Mouse (Mus musculus) cerebral cortex, adult 2 months (tissue): Measurements from ENCODE around the gene Tle3.

Experiments
- WGBS: fragments of 180-500 bp; shearing (Covaris S2); methylation state at CpG from one replicate; pipeline ENCODE4 v1.1.7; 2018; 5-methylcytosine and 5-hydroxymethylcytosine counted together

Tle3 gene

DNA sequence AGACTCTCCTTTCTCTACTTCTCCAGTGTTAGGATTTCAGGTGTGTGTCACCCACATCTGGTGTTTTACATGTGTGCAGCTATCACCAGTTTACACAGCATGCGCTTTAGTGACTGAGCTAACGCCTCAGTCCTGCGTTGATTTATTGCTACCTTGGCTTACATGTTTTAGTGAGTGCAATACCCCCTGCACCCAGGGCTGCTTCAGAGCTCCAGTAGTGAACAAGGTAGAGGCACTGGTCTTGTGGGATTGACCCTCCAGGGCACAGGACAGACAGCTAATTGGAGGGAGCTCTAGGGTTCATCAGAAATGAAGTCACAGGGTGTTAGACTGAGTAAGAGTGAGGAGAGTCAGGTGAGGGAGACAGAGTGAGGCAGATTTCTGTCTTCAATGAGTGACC is 12.4 kb upstream of the Tle3 start:
- WGBS = 98% methylated on average over 3 of the region's 3 CpGs

DNA sequence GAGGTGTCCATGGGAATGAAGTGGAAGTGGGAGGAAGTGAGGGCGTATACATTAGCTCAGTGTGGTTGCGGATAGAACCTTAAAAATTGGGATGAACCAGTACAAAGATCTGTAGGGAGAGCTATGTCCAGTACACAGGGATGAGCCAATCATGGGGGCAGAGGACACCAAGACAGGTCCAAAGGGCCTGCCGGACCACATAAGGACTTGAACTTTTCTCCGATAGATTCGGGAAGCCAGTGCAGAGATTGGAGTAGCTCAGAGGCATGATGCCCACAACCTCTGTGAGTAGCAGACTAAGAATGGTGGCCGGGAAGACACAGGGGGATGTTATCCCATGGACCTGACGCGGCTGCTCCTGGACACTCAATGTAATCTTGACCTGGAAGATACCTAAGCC is 12.0 kb upstream of the Tle3 start:
- WGBS = 99% methylated on average over 8 of the region's 8 CpGs

DNA sequence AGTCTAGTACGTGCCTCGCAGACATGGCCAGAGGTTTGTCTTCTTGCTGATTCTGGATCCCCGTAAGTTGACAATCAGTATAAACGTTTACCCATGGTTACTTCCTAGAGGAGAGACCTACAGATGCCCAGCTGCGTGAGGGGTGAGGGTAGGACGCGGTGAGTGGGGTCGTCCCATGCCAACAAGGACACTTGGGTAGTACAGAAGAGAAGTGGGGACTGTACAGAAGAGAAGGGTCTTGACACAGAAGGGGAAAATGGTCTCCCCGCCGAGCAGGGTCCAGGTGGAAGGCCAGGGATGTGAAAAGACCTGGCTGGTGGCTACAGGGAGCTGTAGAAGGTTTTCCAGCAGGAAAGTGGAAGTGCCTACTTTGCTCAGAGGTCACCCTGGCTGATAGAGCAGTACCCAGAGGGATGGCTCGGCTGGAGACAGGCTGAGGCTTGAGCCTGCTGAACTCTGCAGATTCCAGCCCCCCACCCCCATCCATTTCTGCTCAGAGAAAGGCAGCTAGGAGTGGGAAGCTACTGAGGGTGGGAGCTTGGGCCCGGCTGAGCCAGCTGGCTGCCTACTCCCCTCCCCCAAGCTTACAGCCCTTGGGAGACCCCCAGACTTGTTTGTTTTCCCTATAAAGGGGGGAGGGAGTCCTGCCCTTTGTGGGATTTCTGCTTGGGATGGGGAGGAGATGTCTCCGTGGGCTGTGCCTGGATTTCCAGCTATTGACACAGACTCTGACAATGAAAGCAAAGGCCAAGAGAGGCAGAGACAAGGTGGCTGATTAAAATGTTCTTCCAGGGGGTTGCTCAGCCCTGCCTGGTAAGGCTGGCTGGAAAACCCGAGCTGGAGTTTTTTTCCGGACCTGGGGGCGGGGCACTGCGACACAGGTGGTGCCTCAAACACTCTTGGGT is 11.2 kb upstream of the Tle3 start:
- WGBS = 69% methylated on average over 17 of the region's 17 CpGs

DNA sequence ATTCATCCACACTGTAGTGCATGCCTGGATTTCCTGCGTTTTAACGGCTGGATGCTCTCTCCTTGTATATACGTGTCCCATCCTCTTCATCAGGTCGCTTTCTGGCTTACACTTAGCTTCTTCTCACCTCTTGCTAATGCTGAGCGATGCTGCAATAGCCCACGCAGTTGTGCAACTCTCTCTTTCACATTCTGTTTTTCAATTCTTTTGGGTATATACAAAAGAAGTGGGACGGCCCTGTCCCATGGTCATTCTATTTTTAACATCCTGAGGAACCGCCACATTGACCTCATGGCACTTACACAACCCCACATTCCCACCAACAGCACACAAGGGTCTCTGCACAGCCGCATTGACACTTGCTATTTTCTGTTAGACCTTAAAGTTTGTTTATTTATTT is 9.0 kb upstream of the Tle3 start:
- 66% methylated on average over 9 of the region's 9 CpGs for WGBS

DNA sequence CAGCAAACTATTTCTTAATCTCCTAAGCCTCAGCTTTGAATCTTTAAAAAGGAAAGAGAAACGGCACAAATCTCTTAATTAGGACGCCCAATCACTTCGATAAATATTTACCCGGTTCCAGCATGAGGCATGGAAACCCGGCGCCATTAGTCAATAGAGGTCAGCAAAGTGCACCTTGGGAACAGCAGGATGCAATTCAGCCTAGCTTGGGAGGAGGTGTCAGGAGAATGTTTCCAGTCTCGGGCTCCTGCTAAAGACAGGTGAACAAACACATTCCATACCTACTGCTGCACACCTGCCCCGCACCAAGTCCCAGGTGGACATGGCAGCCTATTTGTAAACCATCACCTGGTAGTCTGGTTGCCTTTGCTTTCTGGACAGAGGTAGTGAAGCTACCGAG is 6.1 kb upstream of the Tle3 start:
- 55% methylated on average over 9 of the region's 9 CpGs for WGBS

DNA sequence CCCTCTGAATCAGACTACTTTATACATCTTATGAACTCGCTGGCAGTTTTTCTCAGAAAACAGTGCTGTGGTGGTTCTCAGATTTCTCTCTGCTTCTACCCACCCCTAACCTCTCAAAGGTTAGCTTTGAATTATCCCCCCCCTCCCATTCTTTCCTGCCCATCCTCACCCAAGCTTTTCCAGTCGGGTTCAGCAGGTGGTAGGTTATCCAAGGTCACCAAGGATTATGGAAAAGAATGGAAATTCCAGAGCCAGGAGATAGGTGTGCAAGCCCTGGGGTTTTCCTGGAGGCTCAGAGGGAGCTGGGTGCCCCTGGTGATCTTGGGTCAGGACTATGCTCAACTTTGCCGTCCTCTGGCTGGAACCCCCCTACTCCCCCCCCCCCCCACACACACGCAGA is 5.0 kb upstream of the Tle3 start:
- 68% methylated on average over 4 of the region's 4 CpGs for WGBS

DNA sequence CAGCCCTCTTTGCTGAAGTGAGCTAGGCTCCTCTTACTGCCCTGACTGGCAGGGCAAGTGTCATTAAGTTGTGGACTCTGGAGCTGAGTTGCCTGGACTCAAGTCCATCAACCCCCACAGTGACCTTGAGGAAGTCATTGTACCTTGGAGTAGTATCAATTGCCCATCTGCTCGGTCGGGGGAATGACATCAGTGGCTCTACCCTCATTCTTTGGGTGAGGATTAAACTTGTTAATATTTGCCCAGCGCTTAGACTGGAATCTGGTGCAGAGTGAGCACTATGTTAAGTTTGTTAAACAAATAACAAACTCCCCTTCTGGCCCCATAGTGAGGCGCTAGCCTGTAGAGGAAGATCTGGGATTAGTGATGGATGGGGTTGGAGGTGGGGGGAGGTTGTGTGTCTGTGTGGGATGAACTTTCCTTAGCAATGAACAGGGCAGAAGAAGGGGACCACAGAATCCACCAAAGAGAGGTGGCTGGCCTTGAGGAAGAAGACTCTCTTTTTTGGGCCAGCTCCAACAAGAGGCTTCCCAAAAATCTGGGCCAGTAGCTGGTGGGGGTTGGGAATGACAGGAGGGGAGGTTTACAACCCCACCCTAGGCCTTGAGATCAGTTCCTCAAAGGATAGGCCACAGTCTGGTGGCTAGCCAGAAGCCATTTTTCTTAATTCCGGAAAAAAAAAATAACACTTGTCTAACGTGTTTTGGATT is 4.2 kb upstream of the Tle3 start:
- 65% methylated on average over 6 of the region's 6 CpGs for WGBS

DNA sequence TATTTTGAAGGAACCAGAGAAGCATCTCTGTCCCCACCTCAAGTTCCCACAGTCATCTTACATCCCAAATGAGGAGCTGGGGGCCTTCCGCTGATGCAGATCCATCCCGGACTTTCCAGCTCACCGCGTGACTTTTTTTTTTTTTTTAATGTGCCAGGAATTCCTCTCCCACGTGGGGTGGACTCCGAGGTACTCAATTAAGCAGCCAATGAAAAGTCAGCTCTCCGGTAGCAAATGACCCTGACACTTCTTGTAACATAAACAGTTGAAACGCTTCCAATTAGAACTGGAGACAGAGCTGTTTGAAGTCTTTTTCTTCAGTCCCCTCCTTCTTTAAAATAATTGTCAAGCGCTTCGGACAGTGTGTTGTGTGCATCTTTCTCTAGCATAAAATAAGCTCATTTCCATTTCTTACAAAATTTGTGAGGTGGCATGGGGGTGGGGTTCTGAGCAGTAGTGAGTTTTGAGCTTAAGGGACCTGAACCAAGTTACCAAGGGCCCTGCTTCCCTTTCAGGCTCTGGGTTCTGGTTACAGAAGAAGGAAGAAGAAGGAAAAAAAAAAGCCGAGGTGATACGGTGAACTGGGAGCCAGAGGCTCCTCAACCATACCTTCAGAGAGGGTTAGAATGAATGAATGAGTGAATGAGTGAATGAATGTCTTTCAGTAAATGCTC is 3.5 kb upstream of the Tle3 start:
- WGBS = 16% methylated on average over 12 of the region's 12 CpGs

DNA sequence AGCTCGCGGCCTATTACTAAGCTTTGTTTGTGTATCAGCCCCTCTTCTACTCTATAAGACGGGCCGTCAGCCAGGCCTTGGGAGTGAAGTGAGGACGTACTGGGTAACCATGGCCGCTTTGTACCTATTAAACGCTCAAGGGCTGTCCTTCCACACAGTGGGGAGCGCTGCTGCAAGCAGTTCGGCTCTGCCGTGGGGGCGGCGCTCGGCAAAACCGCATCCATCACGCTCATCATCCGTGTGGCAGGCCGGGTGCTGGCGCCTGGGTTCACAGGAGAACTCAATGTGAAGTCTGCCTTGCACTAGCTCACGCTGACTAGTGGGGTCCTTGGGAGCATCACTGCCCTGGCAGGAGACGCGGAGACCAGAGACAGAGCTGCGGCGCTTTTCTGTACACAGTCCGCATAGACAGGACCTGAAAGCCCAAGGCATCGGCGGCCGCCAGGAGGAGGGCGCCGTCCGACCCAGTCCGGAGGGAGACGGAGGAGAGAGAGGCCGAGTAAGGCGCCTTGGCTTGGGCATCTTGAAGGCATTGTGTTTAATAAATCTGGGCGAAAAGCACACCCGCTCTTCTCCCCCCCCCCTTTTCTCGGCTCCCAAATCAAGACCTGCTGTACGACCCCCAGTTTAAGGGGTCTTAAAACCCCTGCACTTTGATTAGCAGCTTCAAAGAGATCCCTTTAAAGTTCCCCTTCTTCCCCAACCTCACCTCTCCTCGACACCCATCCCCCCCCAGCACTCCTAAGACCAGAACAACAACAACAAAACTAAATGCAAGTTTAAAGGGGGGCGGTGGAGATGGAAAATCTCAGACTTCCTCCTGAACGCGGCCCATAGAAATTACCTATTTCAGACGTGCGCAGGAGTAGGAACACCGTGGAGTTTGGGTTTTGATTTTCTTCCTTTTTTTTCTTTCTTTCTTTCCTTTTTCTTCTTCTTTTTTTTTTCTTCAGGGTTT is 2.6 kb upstream of the Tle3 start:
- WGBS = 1% methylated on average over 45 of the region's 45 CpGs

DNA sequence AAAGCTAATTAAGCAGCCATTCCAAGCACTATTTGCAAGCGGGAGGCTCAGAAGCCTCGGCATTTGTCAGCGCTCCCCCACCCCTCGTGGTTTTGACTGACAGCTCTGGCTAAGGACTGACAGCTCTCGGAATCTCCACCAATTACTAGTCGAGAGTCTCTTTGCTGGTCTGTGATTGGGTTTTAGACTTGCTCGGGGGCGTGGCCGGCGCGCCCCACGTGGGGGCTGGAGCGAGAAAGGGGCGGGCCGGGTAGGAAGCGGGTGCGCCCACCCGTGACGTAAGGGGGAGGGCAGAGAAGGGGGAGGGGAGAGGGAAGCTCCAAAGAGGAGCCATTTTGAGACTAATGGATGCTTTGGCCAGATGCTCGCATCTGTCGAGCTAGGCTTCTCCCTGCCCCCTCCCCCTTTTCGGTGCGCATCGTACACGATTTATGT is 1.7 kb upstream of the Tle3 start:
- WGBS = under 1% methylated on average over 25 of the region's 25 CpGs

DNA sequence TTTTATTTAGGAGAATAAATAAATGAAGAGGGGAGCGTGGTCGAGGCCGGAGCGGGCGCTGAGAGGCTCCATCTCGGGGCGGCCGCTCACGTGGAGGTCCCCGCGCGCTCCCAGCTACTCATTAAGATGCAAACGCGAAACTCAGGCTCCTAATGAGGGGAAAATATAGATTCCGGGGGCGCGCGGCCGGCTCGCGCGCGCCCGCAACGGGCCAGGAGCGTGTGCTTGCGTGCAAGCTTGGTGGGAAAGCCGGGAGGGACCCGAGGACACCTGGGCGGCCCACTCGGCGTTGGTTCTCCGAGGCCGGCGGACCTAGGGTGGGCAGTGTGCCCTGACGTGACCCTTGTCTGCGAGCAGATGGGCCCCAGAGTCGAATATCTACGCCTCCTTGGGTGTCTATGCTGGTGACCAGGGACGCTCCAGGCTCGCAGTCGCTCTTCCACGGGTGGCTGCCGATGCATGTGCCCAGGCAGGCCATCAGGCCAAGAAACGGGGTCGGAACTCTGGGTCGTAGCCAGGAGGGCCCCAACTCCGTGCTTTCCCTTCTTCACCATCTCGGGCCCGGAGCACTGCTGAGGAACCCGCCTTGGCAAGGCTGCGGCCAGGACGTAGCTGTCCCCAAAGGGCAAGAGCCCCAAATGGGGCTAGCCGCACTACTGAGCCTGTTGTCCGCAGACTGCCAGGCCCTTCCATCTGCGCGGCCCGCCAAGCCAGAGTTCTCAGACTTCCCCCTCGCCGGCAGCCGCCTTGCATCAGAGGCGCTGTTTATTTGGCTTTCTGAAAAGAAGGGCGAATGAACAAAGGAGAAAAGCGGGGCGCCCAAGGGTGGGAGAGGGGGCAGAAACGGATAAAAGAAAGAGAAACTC is 1.0 kb upstream of the Tle3 start:
- WGBS = under 1% methylated on average over 66 of the region's 66 CpGs

DNA sequence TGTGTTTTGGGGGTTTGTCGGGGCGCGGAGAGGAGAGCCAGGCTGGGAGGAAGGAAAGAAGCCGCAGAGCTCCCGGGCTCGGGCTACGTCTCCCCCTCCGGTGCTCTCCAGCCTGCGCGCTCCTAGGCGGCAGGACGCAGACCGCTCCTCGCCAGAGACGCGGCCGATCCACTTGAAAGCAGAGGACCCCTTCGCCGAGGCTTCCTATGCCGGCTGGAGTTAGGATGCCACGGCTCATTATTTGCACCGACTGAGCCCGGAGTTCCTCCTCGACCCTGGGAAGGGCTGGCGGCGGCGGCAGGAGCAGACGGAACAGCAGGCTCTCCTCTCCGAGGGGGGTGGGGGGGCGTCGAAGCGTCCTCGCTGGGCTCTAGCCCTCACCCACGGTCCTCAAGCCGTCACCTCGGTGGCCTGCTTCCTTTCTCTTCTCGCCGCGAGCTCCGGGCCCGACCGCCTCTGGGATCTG is 377 bp downstream of the Tle3 start:
- under 1% methylated on average over 42 of the region's 42 CpGs for WGBS

DNA sequence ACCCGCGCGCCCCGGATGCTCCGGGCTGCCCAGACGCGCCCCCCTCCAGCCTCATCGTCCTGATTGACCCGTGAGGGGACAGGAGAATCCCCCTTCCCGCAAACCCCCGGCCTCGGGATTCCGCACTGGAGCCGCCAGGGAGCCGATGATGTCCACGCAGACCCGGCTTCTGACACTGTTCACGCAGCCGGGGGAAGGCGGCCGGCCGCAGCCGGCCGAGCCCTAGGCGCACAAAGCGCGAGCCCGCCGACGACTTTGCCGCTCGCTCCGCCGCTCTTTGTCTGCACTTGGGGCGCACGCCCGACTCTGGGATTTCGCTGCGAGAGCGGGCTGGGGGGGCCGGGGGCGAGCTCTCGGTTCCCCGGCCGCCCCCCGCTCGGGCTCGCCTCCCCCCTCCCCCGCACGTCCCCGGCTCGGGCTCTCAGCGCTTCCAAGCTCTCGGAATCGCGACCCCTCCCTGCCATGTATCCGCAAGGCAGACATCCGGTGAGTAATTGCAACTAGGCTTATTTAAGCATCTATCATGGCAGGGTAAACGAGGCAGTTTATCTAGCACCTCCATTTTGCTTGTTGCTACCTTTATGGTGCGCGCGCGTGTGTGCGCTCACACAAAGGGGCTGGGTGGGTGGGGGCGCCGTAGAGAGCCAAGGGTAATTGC is 939 bp downstream of the Tle3 start:
- WGBS = 1% methylated on average over 66 of the region's 66 CpGs

DNA sequence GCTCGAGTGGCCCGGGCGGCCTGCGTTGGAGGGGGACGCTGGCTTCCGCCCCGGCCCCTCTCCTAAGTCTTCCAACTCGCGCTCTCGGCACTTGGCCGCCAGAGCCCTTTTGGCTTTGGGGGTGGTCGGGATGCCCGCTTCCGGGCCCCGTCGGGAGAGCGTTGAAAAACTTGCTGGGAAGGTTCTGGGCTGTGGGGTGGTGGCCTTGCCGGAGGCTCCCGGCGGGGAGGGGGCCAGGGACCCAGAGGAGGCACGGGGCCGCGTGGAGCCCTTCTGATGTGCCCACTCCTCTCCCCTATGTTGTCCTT is 1.4 kb downstream of the Tle3 start:
- WGBS = under 1% methylated on average over 23 of the region's 23 CpGs

DNA sequence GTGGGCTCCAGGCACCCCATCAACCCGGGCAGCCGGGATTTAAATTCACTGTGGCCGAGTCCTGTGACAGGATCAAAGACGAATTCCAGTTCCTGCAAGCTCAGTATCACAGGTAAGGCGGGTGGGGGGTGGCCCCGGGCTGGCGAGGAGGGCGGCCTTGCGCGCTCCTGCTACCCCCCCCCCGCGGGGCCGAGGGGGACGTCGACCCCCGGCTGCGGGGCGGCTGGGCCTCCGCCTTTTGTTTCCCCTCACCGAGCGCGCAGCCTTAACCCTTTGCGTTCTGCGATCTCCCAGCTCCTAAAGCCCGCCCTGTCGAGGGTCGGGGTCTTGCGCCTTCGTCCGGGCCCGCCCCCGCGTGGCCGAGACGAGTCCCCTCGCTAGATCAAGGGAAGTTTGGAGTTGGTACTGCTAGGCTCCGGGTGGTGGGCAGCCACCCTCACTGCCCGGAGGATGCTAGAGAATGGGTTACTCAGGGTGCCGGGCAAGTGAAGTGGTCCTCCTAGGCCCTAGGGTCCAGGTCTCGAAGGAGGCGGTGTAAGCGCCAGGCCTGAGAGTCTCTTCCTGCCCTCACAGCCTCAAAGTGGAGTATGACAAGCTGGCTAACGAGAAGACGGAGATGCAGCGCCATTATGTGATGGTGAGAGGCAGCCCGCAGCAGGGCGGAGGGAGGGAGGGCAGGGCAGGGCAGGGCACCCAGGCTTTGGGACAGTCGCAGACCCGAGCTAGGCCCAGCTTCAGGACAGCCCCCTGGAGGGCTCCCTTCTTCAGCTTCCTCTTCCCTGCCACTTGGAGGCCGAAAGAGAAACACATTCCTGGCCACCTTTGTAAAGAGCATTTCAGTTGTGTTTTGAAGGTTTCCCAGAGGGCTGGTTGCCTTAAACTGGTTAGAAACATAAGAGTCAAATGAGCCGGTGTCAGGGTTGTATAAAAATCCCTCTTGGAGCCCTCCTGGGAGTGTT is 2.1 kb downstream of the Tle3 start:
- WGBS = 3% methylated on average over 50 of the region's 51 CpGs

DNA sequence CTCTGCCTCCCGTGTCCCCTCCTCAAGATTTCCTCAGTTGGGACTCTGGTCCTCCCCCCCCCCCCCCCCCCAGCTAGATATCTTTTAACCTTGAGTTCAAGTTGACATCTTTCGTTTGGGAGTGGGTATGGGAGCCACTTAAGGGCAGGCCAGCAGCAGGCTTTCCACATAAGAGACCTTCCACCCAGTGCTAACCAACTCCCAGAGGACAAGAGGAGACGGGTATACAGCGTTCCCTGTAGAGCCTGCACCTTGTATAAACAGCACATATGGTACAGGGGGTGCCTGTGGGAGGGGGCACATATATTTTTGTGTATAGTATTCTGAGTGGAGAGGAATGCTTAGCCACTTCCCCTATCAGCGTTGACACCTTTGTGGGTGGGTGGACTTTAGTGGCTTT is 2.8 kb downstream of the Tle3 start:
- WGBS = 50% methylated on average over 5 of the region's 5 CpGs

DNA sequence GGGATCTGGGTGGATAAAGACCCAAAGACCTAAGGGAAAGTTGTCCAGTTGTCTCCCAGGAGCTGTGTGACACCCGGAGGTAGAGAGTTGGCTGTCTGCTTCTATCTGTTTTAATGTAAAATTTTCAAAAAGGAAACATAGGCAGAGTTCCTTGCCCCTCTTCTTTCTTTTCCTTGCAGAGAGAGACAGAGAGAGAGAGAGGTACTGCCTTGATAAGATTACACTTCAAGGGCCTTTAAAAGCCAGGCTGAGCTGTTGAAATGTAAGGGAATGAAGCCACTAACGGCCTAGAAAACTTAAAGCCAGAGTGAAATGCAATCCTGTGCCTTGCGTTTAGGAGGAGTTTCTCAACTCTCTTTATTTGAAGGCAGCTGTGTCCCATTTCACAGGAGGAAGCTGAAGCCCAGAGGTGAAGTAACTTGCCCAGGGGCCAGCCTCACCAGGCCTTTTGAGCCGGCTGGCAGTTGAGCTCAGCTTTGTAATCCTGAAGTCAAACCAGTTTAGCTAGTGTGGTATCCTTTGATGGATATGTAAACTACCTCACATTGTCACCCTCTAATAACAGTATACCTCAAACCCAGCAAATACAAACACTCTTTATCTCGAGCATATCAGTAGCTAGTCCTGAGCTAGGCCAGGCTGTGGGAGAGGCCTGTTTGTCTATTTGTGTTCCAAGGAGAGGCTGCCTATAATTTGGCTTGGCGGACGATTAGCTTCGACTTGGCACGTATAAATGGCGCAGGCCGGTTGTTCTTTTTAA is 3.8 kb downstream of the Tle3 start:
- WGBS = 57% methylated on average over 11 of the region's 11 CpGs

DNA sequence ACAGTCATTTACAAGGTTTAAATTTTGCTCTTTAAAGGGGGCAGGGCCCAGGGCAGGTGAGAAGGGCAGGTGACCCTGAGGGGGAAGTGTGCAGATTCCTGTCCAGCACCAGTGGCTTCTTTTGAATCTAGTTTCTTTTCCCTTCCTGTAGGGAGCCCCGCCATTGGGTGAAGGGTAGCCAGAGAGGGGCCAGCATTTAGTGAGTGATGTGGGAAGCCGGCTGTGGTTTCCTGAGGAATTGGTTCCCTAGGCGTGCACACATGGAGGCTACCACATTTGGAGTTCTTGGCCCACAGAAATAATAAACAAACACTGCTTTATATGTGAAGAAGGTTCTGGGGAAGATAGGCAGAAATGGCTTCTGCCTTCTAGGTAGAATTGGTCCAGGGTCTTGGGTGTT is 4.5 kb downstream of the Tle3 start:
- WGBS = 59% methylated on average over 3 of the region's 3 CpGs
